Mouse (Mus musculus) neural tube, postnatal 0 days (tissue): ENCODE measurements around the gene Ythdf1. TPM values are rescaled to one million over a fixed set of nuclear protein-coding genes. Genes with fewer than 3 reads are reported as not detected.

Source experiments
- microRNA-seq: library from miRNA; unstranded; fragments of <30 nt; microRNA quantifications from one replicate; pipeline ENCODE4, GENCODE M21; 2016
- polyA plus RNA-seq: library from polyadenylated mRNA; unstranded; fragments of >200 nt; fragmentation: Nextera tagmentation; extraction: Ambion mirVana; gene quantifications from 2 replicates; pipeline ENCODE4 v1.2.1, GENCODE M21; 2015

The Ythdf1 gene
- 49.8 and 52.6 TPM in 2 replicates for polyA plus RNA-seq

DNA sequence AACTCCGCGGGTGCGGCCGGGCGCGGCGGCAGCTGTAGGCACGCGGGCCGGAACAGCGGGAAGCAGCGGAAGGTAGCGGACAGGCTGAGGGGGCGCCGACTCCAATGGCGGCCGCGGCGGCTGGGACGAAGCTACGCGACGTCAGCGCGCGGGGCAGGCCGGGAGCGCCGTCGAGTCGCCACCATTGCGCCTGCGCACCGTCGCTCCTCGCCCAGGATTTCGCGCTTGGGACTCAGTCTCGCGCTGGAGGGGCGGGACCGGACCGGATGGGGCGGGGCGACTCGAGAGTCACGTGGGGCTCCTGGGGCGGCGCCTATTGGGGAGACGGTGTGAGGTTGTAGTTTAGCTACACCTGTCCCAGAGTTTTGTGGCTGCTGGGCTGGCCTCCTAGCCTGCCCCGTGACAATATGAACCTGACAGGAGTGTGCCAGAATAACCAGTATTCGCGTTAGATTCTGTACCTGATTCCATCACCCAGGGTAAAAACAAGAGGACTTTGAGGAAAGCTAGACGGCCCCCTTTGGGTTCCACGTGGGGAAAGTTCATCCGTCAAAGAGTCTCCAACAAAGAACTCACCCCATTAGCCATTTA, at the start of gene Ythdf1:
Ythdf1 (minus strand) TSS at position 140 of the 591 bp plus-strand sequence.

DNA sequence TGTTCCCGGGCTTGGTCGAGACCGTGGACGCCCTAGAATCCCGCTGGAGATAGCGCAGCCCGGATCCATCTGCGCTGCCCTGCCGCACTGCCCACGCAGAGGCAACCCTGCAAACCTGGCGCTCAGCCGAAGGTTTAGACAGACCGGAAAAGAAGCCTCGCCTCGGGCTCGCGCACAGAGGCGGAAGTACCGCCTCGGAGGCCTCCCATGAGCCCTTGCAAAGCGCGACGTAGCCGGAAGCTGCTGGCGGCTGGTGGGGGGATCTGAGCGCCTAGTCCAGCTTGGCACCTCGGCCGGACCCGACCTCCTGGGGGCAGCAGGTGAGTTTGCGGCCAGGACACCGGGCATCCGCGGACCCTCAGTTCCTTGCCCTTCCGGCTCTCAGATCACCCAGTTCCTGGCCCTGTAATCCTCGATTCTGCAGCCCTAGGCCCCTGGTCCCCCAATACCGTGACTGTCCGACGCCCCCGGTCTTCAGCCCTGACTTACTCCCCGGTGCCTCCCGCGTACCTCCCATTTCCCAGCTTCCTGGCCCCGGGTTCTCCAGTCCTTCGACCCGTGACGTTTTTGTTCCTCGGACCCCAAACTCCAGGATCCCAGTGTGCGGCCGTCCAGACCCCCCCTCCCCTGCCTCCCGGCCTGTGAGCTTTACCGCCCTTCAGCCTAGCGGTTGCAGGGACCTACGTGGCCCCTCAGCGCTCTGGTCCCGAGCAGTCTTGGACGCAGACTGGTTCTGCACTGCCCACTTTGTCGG, 46.4 kb upstream of the Ythdf1 start, which contains the start of gene Arfgap1:
Arfgap1 (plus strand) TSS at position 216 of the 754 bp plus-strand sequence.

DNA sequence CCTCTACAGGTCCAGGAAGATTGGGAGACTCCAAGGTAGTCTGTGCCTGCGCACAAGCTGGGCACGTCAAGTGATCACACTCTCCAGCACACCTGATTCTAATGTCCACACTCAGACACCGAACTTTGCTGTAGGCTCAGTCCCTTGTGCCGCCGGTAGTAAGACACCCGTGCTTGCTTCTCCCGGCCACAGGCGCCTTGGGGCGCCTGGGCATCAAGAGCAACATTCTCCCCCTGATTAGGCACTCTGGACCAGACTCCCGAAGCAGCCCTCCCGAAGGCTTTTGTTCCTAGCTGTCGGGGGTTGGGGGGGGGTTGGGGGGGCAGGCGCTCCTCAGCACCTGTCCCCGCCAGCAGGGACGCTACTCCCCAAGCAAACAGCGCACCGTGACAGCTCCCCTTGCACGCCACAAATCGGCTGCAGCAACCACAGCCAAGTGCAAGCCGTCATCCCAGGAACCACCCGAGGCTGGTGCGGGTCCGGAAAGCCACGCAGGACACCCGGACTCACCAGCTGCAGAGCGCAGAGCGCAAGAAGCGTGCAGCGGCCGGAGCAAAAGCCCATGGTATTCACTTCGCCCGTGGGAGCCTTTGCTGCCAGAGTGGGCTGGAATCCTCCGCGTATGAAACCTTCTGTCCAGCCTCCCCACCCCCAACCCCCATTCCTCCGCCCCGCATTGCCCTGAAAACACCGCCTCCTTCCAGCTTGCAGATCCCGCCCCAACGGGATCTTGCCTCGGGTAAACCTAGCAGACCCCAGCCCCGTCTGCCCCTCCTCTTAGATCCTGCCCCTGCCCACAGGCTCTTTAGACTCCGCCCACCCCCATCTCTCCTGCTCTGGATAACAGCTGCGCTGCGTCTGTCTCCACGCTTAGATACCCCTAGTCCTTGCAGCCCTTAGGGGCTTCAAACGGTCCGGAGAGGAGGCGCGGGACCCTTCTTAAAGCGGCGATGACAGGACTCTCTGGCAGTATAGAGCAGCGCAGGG, 33.6 kb upstream of the Ythdf1 start, which contains the start of gene Nkain4:
Nkain4 (minus strand) TSS at position 639 of the 987 bp plus-strand sequence.

DNA sequence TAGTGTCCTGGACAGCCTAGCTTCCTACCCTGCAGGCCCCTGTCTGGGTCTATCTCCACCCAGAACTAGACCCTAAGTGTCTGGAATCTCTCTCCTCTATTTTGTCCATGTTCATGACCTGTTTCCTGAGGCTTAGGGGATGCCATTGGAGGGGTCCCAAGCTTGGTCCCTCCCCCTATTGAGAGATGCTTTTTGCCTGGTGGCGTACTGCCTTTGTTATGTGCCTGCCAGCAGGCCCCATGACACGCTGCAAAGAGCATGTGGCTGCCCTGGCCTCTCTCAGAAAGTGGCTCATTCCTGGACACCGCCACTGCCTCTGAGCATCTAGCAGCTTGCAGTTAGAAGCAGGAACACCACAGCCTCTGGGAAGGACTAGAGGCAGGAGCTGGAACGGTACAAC, 8.0 kb upstream of the Ythdf1 start, which contains the start of gene Birc7:
Birc7 (plus strand) TSS at position 301 of the 400 bp plus-strand sequence.

Small RNA genes lying within 50 kb of the gene (microRNA-seq; reads per million reads assigned to microRNA genes)
- 3.5 reads per million, percentile 3 among the genes with 10 or more reads in this experiment for gene Mir124a-3

Other genes with a start within 250 kb of the Ythdf1 start
- 23.4 and 27.4 TPM in 2 replicates for gene Dido1, start 210.9 kb downstream of the Ythdf1 start, polyA plus RNA-seq
- 48.2 and 50.1 TPM in 2 replicates for gene Gid8, start 210.8 kb downstream of the Ythdf1 start, polyA plus RNA-seq
- gene Slc17a9, start 195.7 kb downstream of the Ythdf1 start, polyA plus RNA-seq: 0.31 TPM in 2 replicates
- gene Bhlhe23, start 144.0 kb downstream of the Ythdf1 start, polyA plus RNA-seq: 0.76 and 0.84 TPM in 2 replicates
- not detected in 2 replicates for gene Birc7, start 8.1 kb upstream of the Ythdf1 start, polyA plus RNA-seq
- gene Nkain4, start 33.8 kb upstream of the Ythdf1 start, polyA plus RNA-seq: 129 and 136 TPM in 2 replicates
- gene Arfgap1, start 46.3 kb upstream of the Ythdf1 start, polyA plus RNA-seq: 99.8 and 111 TPM in 2 replicates
- gene Col20a1, start 65.6 kb upstream of the Ythdf1 start, polyA plus RNA-seq: 0.12 and 0.42 TPM in 2 replicates
- gene Chrna4, start 122.6 kb upstream of the Ythdf1 start, polyA plus RNA-seq: 51.0 and 55.6 TPM in 2 replicates
- 33.0 and 38.9 TPM in 2 replicates for gene Kcnq2, start 214.4 kb upstream of the Ythdf1 start, polyA plus RNA-seq
- 36.2 and 38.2 TPM in 2 replicates for gene Eef1a2, start 236.1 kb upstream of the Ythdf1 start, polyA plus RNA-seq